Mouse (Mus musculus): ENCODE measurements at regions not wholly inside any gene's neighbourhood (a gene's known extent, or its start where the extent isn't known, plus 50 kb on each side); places are given as distances from the start of the nearest gene placed in this dataset.

GRCm38 (mm10) chr15:58718282-58718681 is 170.8 kb upstream of the Gm49356 start:
- no peak for DNase-seq (ENCODE audit: low read depth, low spot score)

GRCm38 (mm10) chr15:58719410-58719809 is 169.7 kb upstream of the Gm49356 start:
- DNase-seq (ENCODE audit: low read depth, low spot score): no peak

GRCm38 (mm10) chr15:58727041-58727440 is 162.1 kb upstream of the Gm49356 start:
- DNase-seq (ENCODE audit: low read depth, low spot score): no peak

- DNase-seq (ENCODE audit: low read depth, low spot score): no peak
Measured at GRCm38 (mm10) chr15:58728264-58728663, 160.8 kb upstream of the Gm49356 start.

GRCm38 (mm10) chr15:58730861-58731260 is 158.2 kb upstream of the Gm49356 start:
- no peak for DNase-seq (ENCODE audit: low read depth, low spot score)

- DNase-seq (ENCODE audit: low read depth, low spot score): no peak
Measured at GRCm38 (mm10) chr15:58731346-58731745, 157.8 kb upstream of the Gm49356 start.

GRCm38 (mm10) chr15:58731952-58732642 is 157.0 kb upstream of the Gm49356 start:
- DNase-seq (ENCODE audit: low read depth, low spot score): peak; percentile 45

Data from brain, adult 2 months (tissue).